Mouse (Mus musculus): ENCODE measurements around the gene Gm38431.
A peak's percentile ranks its signal among the peaks of the same experiment; 100 is the strongest.

The Gm38431 gene

GRCm38 (mm10) chr9:21041308-21041707 lies 50.5 kb downstream of the Gm38431 start:
- no peak for DNase-seq (ENCODE audit: low spot score in 2 of 2)

DNA sequence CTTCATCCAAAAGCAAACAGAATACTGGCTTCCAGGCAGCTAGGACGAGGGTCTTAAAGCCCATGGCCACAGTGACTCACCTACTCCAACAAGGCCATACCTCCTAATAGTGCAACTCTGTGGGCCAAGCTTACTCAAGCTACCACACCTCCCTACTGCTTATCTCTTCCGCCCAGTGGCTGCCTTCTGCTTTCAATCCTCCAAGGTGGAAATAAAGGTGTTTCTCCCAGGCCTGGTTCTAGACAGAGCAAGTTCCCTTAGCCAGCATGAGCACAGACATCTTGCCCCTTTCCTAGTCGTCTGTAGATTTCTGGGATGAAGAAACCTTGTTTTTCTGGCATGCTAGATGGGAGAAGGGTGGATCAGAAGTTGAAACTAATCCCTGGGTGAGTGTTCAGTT lies 52.0 kb downstream of the Gm38431 start:
- DNase-seq (ENCODE audit: low spot score in 2 of 2), result no peak

- no peak for DNase-seq (ENCODE audit: low spot score in 2 of 2)
Measured at GRCm38 (mm10) chr9:21037481-21037891, 54.3 kb downstream of the Gm38431 start.

GRCm38 (mm10) chr9:21036666-21037065 lies 55.1 kb downstream of the Gm38431 start:
- DNase-seq (ENCODE audit: low spot score in 2 of 2), result no peak

GRCm38 (mm10) chr9:21036161-21036560 lies 55.6 kb downstream of the Gm38431 start:
- no peak for DNase-seq (ENCODE audit: low spot score in 2 of 2)

DNA sequence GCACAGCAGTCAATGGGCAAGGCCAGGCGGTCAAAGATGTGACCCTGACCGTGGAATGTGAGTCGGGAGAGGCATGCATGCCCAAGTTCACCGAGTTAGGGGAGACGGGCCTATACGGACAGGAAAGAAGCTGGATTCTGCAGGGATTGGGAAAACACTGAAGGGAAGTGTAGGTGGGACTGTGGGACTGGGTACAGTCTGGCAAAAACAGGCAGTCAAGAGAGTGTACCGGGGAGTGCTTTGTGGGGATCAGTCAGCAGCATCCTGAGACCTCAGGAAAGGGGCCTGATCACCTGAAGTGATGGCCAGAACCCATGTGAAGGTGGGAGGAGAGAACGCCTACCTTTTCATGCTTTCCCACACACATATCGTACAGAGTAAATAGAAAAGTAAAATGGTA lies 56.2 kb downstream of the Gm38431 start:
- no peak for DNase-seq (ENCODE audit: low spot score in 2 of 2)

DNA sequence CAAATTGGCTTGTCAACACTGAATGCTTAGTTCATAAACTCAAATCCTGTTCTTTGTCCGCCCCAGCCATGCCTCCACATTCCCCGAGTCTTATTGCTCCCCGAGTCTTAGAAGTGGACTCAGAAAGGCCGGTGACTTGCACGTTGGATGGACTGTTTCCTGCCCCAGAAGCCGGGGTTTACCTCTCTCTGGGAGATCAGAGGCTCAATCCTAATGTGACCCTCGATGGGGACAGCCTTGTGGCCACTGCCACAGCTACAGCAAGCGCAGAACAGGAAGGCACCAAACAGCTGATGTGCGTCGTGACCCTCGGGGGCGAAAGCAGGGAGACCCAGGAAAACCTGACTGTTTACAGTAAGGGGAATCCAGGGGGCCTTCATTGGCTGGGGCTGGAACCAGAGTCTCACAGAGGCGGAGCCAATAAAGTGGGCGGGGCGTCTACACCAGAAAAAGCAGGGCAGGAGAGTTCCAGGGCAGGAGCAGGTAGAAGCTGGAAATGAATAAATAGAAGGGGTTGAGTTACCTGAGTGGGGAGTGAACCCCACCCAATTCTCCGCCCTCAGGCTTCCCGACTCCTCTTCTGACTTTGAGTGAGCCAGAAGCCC lies 57.2 kb downstream of the Gm38431 start:
- no peak for DNase-seq (ENCODE audit: low spot score in 2 of 2)

GRCm38 (mm10) chr9:21033136-21033535 lies 58.7 kb downstream of the Gm38431 start:
- peak; percentile 84 for DNase-seq (ENCODE audit: low spot score in 2 of 2)

GRCm38 (mm10) chr9:21032491-21032890 lies 59.3 kb downstream of the Gm38431 start:
- no peak for DNase-seq (ENCODE audit: low spot score in 2 of 2)

GRCm38 (mm10) chr9:21031896-21032351 lies 59.9 kb downstream of the Gm38431 start, which contains the start of gene Icam5:
TSS of gene Icam5 (plus strand) at chr9:21032073.
- no peak for DNase-seq (ENCODE audit: low spot score in 2 of 2)

DNA sequence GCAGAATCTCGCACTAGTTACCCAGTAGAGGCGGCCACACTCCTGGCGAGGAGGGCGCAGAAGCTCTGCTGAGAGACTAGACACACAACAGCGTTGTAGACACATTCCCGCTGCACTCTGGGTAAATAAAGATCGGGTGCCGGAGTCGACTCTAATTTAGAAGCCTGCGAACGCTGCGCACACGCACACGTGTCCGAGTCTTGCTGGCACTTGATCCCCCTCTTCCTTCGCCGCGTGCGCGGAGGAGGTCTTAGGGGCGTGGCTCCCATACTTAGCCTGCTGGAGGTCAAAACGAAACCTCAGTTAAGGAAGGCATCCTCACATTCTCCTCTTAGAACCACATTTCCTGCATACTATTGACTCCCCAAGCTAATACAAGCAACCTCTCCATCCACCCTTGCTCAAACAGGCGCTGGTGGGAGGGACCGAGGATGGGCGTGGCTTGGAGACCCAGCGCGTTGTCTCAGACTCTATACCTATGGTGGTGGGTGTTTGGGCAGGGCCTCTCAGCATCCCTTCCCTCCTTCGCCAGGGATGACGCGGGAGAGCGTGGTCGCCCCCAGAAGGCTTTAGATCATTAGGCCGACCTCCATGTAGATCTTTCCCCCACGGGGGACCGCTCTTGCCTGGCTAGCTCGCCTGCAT lies 60.4 kb downstream of the Gm38431 start:
- DNase-seq (ENCODE audit: low spot score in 2 of 2), result peak in 1 of 2 experiments; percentile 55

GRCm38 (mm10) chr9:21030781-21031250 lies 61.0 kb downstream of the Gm38431 start:
- DNase-seq (ENCODE audit: low spot score in 2 of 2), result peak; percentile 65 to 82

- DNase-seq (ENCODE audit: low spot score in 2 of 2), result no peak
Measured at GRCm38 (mm10) chr9:21030055-21030600, 61.7 kb downstream of the Gm38431 start.

DNA sequence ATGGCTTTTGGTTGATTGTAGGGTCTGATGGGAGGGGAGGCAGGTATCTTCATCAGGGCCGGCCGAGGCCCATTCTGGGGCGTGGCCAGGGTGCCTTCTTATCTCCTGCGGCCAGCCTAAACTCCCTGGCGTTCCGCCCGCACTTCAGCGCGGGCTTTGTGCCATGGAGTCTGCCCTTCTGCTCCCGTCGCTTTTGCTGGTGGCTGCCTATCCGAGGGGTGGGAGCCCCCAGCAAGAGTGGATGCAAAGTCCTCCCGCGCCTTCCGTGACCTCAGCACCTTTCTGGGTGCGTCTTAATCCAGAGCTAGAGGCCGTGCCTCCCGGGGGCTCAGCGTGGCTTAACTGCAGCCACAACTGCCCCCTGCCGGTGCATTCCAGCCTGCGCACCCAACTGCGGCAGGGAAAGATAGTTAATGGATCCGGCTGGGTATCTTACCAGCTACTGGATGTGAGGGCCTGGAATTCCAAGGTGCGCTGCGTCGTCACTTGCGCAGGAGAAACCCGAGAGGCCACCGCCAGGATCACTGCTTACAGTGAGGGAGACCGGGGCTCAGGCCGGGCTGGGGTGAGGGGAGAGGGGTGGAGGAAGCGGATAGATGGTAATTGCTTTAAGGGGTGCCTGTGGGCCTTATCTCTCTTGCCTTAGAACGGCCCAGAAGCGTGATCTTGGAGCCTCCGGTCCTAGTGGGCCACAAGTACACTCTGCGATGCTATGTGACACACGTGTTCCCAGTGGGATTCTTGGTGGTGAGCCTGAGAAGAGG lies 62.3 kb downstream of the Gm38431 start, which contains the start of gene Icam4:
TSS of gene Icam4 (plus strand) at position 83 of the 764 bp plus-strand sequence.
- DNase-seq (ENCODE audit: low spot score in 2 of 2), result peak; percentile 66 to 82

DNA sequence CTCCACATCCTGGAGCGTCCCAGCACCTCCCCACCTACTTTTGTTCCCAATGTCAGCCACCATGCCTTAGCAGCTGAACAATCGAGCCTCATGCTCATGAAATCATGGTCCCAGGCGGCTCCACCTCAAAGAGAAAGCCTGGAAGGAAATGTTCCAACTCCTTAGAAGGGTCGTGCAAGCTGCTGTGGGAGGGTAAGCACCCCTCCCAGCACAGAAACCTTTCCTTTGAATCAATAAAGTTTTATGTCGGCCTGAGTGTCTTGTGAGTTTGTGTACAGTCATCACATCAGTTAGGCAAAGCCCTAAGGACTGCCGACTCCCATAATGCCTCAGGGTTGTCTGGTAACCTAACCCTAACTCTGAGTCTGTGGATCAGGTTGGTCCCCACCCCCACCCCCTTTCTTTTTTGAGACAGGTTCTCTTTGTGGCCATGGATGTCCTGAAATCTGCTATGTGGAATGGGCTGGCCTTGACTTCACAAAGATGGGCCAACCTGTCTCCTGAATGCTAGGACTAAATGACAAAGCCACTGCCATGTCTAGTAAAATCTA lies 63.2 kb downstream of the Gm38431 start:
- no peak for DNase-seq (ENCODE audit: low spot score in 2 of 2)

- DNase-seq (ENCODE audit: low spot score in 2 of 2), result no peak
Measured at GRCm38 (mm10) chr9:21027774-21028290, 64.0 kb downstream of the Gm38431 start.

DNA sequence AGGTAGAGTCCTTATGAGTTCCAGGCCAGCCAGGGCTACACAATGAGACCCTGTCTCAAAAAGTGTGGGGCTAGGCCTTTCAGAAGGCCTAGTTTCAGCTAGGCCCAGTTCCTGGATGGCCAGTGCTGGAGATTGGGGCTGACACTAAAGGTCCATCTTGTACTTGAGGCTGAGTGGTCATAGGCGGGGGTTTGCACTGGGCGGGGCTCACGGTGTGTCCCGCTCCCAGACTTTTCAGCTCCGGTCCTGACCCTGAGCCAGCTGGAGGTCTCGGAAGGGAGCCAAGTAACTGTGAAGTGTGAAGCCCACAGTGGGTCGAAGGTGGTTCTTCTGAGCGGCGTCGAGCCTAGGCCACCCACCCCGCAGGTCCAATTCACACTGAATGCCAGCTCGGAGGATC lies 64.9 kb downstream of the Gm38431 start:
- no peak for DNase-seq (ENCODE audit: low spot score in 2 of 2)

GRCm38 (mm10) chr9:21025258-21025810 lies 66.5 kb downstream of the Gm38431 start:
- DNase-seq (ENCODE audit: low spot score in 2 of 2), result peak in 1 of 2 experiments; percentile 62

GRCm38 (mm10) chr9:21022726-21023125 lies 69.1 kb downstream of the Gm38431 start:
- DNase-seq (ENCODE audit: low spot score in 2 of 2), result no peak

DNA sequence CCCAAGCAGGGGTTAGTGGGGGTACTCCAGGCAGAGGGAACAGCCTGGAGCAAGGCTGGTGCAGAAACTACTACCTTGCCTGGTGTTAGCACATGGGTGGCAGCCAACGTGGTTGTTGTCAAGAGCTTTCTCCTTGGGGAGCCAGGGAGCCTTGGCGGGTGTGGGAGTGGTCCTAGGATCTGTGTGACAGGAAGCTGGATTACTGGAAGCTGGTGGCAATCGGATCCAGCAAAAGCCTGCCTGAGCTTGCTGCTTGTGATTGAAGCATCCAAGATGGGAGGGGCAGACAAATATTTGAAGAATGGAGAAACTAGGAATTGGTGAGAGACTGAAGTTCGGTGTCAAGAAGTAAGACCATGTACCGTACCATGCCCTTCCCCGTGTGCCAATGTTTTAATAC lies 69.5 kb downstream of the Gm38431 start:
- no peak for DNase-seq (ENCODE audit: low spot score in 2 of 2)

DNA sequence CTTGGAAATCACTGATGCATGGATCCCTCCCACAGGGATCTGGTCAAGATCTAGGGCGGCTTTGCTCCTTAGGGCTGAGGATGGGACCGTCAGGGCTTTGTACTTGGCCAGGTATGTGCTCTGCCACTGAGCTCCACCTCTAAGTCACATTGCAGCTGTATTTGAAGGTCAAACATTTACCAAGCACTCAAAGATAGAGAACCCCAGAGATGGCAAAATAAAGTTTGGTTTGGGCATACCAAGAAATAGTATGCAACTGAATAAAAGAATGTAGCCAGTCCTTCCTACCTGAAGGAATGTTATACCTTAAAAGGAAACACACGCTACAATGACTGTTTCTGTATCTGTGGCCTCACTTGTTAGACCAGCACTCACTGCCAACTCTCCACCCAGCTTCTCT lies 70.4 kb downstream of the Gm38431 start:
- DNase-seq (ENCODE audit: low spot score in 2 of 2), result no peak
